Mouse (Mus musculus) spleen, adult 2 months (tissue): ENCODE data around the gene Nfyb.

Source experiments
- CTCF ChIP-seq: fragments of 200-500 bp; IDR thresholded peaks from 2 replicates; pipeline ENCODE4 v1.5.1; 2011; ENCODE audit warnings: mild to moderate bottlenecking, inconsistent platforms; ENCODE audit not compliant: insufficient read depth, insufficient read length, insufficient replicate concordance; ENCODE audit errors: extremely low read depth
- POLR2A ChIP-seq: fragments of 200-500 bp; IDR thresholded peaks from 2 replicates; pipeline ENCODE4 v1.6.1; 2011; ENCODE audit warnings: low read depth, low read length, inconsistent platforms

- TF ChIP-seq CTCF: no peak
- TF ChIP-seq POLR2A: no peak
These were observed 18.6 kb downstream of the Nfyb start for GRCm38 (mm10) chr10:82745301-82745700.
